Mouse (Mus musculus) adrenal gland, postnatal 36 days (tissue): ENCODE measurements around the gene Prss16. TPM values are rescaled to one million over a fixed set of nuclear protein-coding genes. Genes with fewer than 3 reads are reported as not detected.

Experiments
- DNase-seq, 2 experiments: peaks; one replicate each; pipeline ENCODE4 v3.0.0; 2021; ENCODE audit warnings: mixed read lengths in 1 of 2
- total RNA-seq, 2 experiments: library from RNA; stranded (reverse); gene quantifications; 2 replicates each; pipeline ENCODE4 v1.2.3; 2021

Prss16 gene
- total RNA-seq, 2 experiments from 2014 or later = 0.53 TPM; not detected in 1

DNA sequence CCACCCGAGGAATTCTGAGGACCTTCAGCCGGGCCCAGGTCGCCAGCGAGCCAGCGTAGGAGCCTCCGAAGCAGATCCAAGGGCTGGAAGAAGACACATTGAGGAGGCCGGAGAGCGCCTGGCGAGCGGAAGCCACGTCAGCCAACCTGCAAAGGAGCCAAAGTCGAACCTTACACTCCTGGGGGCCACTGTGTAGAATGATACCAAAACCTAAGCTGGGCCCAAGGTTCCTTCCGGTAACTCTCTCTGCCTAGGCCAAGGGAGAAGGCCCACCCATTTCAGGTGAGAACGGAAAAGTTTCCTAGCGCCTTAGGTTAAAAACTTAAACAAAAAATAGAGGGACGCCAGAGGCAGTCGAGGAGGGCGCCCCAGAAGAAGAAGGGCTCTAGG lies 2.4 kb downstream of the Prss16 start:
- DNase-seq = no peak

- DNase-seq = peak; percentile 62 to 63
These were observed 3.0 kb downstream of the Prss16 start for GRCm38 (mm10) chr13:22006334-22007120.

GRCm38 (mm10) chr13:22005605-22006333 lies 3.8 kb downstream of the Prss16 start:
- DNase-seq = peak; percentile 49 to 61

DNA sequence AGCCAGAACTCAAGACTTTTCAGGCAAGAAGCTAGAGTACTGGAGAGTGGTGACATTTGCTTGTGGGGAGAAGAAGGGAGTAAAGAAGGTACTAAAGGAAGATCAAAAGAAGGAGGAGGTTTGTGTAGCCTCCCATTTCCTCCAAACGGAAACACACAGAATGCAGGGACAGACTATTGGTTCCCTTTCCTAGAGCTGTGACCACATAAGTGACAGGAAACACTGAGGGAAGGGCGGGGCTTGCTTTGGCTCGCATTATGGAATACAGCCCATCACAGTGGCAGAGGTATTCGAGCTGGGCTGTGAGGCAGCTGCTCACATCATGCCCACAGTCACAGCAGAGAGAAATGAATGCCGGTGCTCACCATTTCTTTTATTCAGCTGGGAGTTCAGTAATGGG lies 7.7 kb downstream of the Prss16 start:
- DNase-seq = no peak

- DNase-seq = no peak
These were observed 8.2 kb downstream of the Prss16 start for GRCm38 (mm10) chr13:22001346-22001745.

DNA sequence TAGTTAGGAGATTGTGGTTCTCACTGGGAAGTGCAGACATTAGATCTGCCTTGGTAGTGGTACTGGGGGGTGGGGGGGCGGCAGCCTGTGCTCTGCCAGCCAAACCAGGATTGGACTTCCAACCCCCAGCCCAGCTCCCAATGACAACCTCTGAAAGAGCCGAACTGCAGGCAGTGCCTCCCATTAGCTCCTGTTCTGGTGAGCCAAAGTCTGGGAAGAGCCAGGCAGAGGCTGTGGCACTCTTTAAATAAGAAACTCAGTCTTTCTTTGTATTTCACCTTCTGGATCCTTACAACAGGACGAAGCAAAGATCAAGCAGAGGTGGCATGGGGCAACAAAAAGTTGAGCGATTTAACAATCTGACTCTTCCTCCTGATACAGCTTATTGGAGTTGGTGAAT lies 10.4 kb downstream of the Prss16 start:
- DNase-seq = no peak

- DNase-seq = no peak
These were observed 11.1 kb downstream of the Prss16 start for GRCm38 (mm10) chr13:21998412-21998811.

DNA sequence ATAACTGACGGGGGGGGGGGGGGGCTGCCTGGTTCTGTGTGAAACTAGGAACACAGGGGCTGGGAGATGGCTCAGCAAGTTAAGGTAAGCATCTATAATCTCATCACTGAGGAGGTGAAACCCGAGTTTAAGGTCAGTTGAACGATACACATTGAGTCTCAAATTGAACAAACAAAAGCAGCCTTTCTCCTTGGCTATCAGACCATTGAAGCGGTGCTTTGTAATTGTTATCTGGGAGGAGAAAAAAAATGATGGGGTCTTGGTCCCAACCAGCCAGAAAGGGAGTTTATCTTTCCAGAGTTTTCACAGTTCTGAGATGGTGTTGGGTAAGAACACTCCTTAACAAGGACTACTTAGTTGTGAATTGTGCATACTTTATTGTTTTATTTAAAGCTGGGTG lies 11.7 kb downstream of the Prss16 start:
- no peak for DNase-seq

DNA sequence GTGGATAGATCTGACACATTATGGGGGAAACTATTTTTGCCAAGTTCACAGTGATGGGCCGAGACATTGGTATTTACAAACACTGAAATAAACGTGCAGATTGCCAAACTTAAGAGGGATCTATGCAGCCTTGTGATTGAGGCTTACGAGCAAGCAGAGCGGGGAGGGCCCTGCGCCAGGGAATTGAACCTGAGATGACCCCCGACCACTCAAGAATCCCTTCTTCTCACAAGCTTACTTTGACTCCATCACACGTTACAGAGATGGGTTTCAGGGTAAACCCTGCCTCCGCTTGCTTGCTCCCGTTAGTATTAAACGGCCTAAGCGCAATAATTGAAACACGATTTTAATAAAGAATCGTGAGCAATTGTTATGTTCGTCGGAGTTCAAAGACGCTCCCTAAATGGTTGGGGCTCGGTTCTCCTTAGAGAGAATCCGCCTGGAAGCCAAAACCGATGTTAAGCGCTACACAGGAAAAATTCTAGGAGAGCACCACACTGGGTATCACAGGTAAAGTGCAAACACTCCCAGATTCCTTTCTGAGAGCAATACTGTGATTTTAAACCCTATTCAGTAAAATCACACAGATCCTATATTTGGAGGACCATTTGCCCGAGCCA lies 12.2 kb downstream of the Prss16 start:
- DNase-seq = no peak

DNA sequence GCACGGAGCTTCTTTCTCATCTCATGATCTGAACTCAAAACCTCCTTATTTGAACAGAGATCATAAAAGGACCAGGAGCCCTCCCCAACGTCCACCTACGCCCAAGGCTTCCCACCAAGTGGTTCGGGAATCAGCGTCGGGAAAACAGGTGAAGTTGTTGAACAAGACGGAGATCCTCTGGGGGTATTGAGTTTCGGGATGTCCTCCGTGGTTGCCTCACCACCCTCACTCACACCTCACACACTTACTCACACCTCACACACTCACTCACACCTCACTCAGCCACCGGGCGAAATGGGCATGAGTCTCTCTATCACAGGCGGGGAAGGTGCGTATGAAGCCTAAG lies 12.7 kb downstream of the Prss16 start:
- DNase-seq = no peak

- DNase-seq = no peak
These were observed 13.3 kb downstream of the Prss16 start for GRCm38 (mm10) chr13:21996101-21996839.

DNA sequence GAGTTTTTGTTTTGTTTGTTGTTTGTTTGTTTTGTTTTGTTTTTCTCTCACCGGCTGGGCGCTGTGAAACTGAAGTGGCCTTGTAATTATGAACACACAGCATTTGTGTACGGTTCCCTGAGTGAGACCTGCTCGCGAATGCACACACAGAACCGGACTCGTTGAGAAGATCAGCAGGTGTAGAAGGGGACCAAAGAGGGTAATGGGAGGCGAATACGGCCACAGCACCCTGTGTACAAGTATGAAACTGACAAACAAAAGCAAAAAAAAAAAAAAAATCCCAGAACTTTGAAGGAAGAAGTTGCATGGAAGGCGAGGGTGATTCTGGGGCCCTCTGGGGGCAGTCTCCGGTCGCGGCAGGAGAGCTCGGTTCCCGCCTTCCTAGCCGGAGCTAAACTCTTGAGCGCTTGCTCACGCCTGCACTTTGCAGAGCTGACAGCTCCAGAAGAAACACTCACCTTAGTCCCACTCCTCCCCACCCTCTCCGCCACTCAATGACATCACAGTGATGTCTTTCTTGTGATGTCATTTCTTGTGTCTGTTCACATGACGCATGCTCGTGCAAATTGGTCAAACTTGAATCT lies 14.1 kb downstream of the Prss16 start:
- DNase-seq = no peak

- no peak for DNase-seq
These were observed 14.6 kb downstream of the Prss16 start for GRCm38 (mm10) chr13:21994896-21995295.

- DNase-seq = peak in 1 of 2 experiments; percentile 24
These were observed 15.4 kb downstream of the Prss16 start for GRCm38 (mm10) chr13:21993957-21994738.

DNA sequence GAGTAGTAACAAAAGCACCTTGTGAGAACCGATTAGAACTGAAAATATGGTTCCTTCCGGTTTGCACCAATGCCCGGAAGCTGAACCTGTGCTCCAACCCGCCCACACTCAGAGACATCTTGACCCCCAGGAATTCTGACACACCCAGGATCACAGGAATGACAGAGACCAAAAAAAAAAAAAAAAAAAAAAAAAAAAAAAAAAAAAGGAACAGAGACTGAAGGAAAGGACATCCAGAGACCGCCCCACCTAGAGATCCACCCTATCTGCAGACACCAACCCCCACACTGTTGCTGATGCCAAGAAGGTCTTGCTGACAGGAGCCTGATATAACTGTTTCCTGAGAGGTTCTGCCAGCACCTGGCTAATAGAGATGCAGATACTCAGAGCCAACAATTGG lies 17.0 kb downstream of the Prss16 start:
- DNase-seq = no peak

- DNase-seq = no peak
These were observed 25.1 kb downstream of the Prss16 start for GRCm38 (mm10) chr13:21984486-21984885.

DNA sequence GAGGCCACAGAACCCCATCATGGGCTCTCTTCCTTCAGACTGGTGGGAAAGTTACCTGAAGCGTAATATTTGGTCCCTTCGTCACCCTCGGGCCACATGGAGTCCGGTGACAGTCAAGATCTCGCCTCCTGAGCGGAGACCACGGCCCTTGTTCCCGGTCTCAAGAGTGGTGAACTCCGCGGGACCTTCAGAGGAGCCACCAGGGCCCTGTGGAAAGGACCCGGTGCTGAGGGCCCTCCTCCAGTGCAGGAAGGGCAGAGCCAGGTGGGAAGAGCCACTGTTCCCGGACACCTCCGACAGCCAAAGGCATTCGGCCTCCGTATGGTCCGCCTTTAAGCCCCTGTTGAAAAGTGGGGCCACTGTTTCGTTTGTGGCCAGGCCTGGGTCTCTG lies 27.7 kb downstream of the Prss16 start:
- DNase-seq = no peak

GRCm38 (mm10) chr13:21980981-21981802 lies 28.4 kb downstream of the Prss16 start, which contains the start of gene Pom121l2:
TSS of gene Pom121l2 (plus strand) at chr13:21981194.
- peak; percentile 40 to 51 for DNase-seq

GRCm38 (mm10) chr13:21974726-21975473 lies 34.6 kb downstream of the Prss16 start:
- DNase-seq = peak; percentile 71 to 76
